Mouse (Mus musculus) stomach, postnatal 0 days (tissue): ENCODE data around the gene Chrna4. TPM values are rescaled to one million over a fixed set of nuclear protein-coding genes. Genes with fewer than 3 reads are reported as not detected.

ENCODE experiments used
- ATAC-seq: fragments of 200-750 bp; cut with Nextera tagmentation; 2 replicates; pipeline ENCODE4 v1.8.0; 2017; ENCODE audit not compliant: low FRiP score, low TSS enrichment
- DNase-seq: peaks from one replicate; pipeline ENCODE4 v3.0.0-alpha.2; 2016; ENCODE audit warnings: low spot score
- H3K27ac ChIP-seq: fragments of 300-500 bp; sonication (generic); replicated peaks from 2 replicates; pipeline ENCODE4 v1.5.1; 2014; ENCODE audit warnings: mild to moderate bottlenecking, control low read depth
- H3K27me3 ChIP-seq: fragments of 300-500 bp; sonication (generic); 2 replicates; pipeline ENCODE4 v1.6.1; 2014; ENCODE audit warnings: low read length; ENCODE audit not compliant: control insufficient read depth, insufficient read depth
- H3K36me3 ChIP-seq: fragments of 300-500 bp; sonication (generic); 2 replicates; pipeline ENCODE4 v1.6.1; 2014; ENCODE audit warnings: low read length, mixed read lengths; ENCODE audit not compliant: control insufficient read depth, insufficient read depth
- H3K4me1 ChIP-seq: fragments of 300-500 bp; sonication (generic); replicated peaks from 2 replicates; pipeline ENCODE4 v1.6.1; 2014; ENCODE audit warnings: antibody characterized with exemption; ENCODE audit not compliant: control insufficient read depth, insufficient read depth
- H3K4me2 ChIP-seq: fragments of 300-500 bp; sonication (generic); replicated peaks from 2 replicates; pipeline ENCODE4 v1.6.1; 2014; ENCODE audit warnings: low read depth, mild to moderate bottlenecking, control low read depth, moderate library complexity
- H3K4me3 ChIP-seq: fragments of 300-500 bp; sonication (generic); 2 replicates; pipeline ENCODE4 v1.5.1; 2014; ENCODE audit warnings: low read depth, low read length, control low read depth
- H3K9ac ChIP-seq: fragments of 300-500 bp; sonication (generic); 2 replicates; pipeline ENCODE4 v1.6.1; 2014; ENCODE audit warnings: mild to moderate bottlenecking, low read length, control low read depth, mixed read lengths
- H3K9me3 ChIP-seq: fragments of 300-500 bp; sonication (generic); 2 replicates; pipeline ENCODE4 v1.6.1; 2016; ENCODE audit warnings: low read length; ENCODE audit not compliant: control insufficient read depth
- CTCF ChIP-seq: IDR thresholded peaks from 2 replicates; pipeline ENCODE4 v1.5.1; 2016; ENCODE audit warnings: antibody characterized with exemption, low read depth, mild to moderate bottlenecking, moderate library complexity
- EP300 ChIP-seq: optimal IDR thresholded peaks from 2 replicates; pipeline ENCODE3; 2016; ENCODE audit warnings: antibody characterized with exemption
- WGBS: fragments of 180-500 bp; shearing (Covaris S2); extraction: QIAGEN DNeasy Blood & Tissue Kit; methylation state at CpG from one replicate; pipeline ENCODE4 v1.1.7; 2014; 5-methylcytosine and 5-hydroxymethylcytosine counted together
- polyA plus RNA-seq: library from polyadenylated mRNA; unstranded; fragments of >200 nt; fragmentation: Nextera tagmentation; extraction: Ambion mirVana; gene quantifications from 2 replicates; pipeline ENCODE4 v1.2.1, GENCODE M21; 2015

Gene Chrna4
- polyA plus RNA-seq, 1 experiment from 2014 or later, result 0.18 TPM

DNA sequence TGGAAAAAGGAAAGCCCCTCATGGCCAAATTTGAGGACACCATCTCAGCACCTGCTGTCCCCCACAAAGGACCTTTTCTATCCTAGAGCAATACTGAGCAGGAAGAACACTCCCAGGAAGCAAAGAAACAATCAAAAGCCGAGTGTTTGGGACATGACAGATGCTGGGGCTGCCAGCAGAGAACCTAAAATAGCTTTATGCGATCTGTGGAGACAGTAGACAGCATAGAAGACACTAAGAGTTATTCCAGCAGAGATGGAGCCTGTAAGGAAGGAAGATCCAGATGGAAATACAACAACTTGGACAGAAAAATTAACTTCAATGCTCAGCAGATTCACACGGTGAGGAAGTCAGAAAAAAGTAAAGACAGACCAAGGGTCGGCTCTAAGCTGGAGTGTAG is 22.5 kb upstream of the Chrna4 start:
- Histone ChIP-seq H3K27me3 (no peaks in the 10 kb centered on the region), H3K9ac (no peak overlapping the region), H3K36me3 (no peaks in the 10 kb centered on the region), H3K4me2 (no peak overlapping the region), H3K27ac (no peak overlapping the region), H3K9me3 (no peaks in the 10 kb centered on the region), H3K4me1 (no peaks in the 10 kb centered on the region), H3K4me3 (no peak overlapping the region)
- DNase-seq (no peak), ATAC-seq (no peak)
- no peak for TF ChIP-seq CTCF
- TF ChIP-seq EP300, result no peak
- 29% methylated on average over 4 of the region's 4 CpGs for WGBS

DNA sequence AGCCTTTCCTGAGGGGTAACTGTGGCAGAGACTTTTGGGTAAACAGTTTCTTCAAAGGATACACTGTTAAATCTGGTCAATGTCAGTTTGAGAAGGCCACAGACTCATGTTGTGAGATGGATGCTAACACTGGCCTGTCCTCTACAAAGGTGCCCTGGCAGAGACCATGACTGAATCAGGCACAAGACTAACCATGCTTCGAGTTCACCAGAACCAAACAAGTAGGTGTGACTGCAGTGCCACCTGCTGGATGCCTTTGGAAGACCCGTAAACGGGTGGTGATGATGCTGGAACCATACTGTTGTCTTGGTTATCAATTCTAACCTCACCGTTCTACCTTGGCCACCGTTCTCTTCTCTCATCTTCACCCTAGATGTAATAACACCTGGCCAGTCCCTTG is 16.8 kb upstream of the Chrna4 start:
- H3K9me3 ChIP-seq, result no peaks in the 10 kb centered on the region
- TF ChIP-seq CTCF, result peak; percentile 97
- TF ChIP-seq EP300, result no peak
- no peaks in the 10 kb centered on the region for H3K4me1 ChIP-seq
- H3K36me3 ChIP-seq, result no peaks in the 10 kb centered on the region
- 11% methylated on average over 5 of the region's 5 CpGs for WGBS
- peak; percentile 60 for ATAC-seq
- H3K4me3 ChIP-seq, result no peak overlapping the region
- H3K4me2 ChIP-seq, result no peak overlapping the region
- no peak overlapping the region for H3K27ac ChIP-seq
- H3K9ac ChIP-seq, result no peak overlapping the region
- peak; percentile 81 for DNase-seq
- H3K27me3 ChIP-seq, result no peaks in the 10 kb centered on the region

DNA sequence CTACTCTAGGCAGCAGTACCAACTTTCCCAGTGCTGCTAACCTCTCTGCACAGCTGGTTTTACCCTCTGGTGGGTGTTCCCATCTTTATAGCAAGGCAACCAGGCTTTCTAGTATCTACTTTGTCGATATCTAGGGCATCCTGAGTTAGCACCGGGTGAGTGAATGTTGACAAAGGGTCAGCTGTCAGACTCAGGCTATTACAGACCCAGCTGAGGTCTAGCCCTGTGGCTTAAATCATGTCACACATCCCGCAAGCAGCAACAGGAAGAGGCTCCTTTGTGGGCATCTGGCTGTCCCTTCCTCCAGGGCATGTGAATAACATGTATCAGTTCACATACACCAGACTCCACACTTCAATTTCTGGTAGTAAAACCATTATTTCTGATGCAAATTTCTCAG is 14.8 kb upstream of the Chrna4 start:
- no peaks in the 10 kb centered on the region for H3K27me3 ChIP-seq
- H3K36me3 ChIP-seq, result no peaks in the 10 kb centered on the region
- no peak for DNase-seq
- H3K27ac ChIP-seq, result no peak overlapping the region
- 33% methylated on average over 3 of the region's 3 CpGs for WGBS
- no peak overlapping the region for H3K4me3 ChIP-seq
- no peak for ATAC-seq
- TF ChIP-seq EP300 (no peak), CTCF (no peak)
- no peak overlapping the region for H3K4me2 ChIP-seq
- H3K9ac ChIP-seq, result no peak overlapping the region
- no peaks in the 10 kb centered on the region for H3K9me3 ChIP-seq
- H3K4me1 ChIP-seq, result no peaks in the 10 kb centered on the region

DNA sequence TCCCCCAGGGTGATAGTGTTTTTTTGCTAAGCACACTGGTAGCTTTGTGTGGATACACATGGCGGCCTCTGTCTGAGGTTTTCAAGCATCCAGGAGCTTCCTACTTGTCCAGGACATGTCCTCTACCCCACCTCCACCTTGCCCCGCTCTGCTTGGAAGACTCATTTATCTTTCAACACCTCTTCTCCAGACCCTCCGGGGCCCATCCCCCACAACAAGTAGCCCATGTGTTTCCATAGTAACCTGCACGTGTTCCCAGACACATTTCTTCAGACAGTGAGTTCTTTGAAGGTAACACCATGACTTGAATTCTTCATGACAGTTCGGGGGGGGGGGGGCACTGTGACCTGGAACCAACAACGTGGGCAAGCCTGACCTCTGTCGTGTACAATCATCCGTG is 14.0 kb upstream of the Chrna4 start:
- Histone ChIP-seq H3K9ac (no peak overlapping the region), H3K4me2 (no peak overlapping the region), H3K4me1 (no peaks in the 10 kb centered on the region), H3K27ac (no peak overlapping the region), H3K36me3 (no peaks in the 10 kb centered on the region), H3K27me3 (no peaks in the 10 kb centered on the region), H3K9me3 (no peaks in the 10 kb centered on the region), H3K4me3 (no peak overlapping the region)
- no peak for DNase-seq
- TF ChIP-seq CTCF (no peak), EP300 (no peak)
- ATAC-seq, result no peak
- WGBS, result 38% methylated on average over 8 of the region's 8 CpGs

DNA sequence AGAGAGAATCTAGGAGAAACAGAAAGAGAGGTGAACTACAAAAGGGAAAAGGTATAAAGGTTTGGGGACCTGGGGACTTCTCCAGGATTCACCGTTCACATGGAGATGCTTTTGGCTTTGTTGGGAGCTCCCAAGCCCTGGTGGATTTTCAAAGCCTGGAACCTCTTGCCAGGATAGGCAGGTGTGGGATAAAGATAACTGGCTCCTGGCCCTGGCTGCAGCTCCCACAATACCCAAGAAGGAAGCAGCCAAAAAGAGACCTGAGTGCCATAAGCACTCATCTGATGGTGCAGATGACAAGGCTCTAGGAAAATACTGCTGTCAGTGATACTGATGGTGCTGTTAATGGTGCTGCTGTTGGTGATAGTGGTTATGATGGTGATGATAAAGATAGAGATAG is 8.8 kb upstream of the Chrna4 start:
- Histone ChIP-seq H3K27ac (no peak overlapping the region), H3K4me1 (no peaks in the 10 kb centered on the region), H3K27me3 (no peaks in the 10 kb centered on the region), H3K9me3 (no peaks in the 10 kb centered on the region), H3K4me3 (no peak overlapping the region), H3K36me3 (no peaks in the 10 kb centered on the region), H3K9ac (no peak overlapping the region), H3K4me2 (no peak overlapping the region)
- no peak for TF ChIP-seq EP300
- no peak for TF ChIP-seq CTCF
- no peak for ATAC-seq
- DNase-seq, result no peak
- 76% methylated on average over 1 of the region's 1 CpGs for WGBS

DNA sequence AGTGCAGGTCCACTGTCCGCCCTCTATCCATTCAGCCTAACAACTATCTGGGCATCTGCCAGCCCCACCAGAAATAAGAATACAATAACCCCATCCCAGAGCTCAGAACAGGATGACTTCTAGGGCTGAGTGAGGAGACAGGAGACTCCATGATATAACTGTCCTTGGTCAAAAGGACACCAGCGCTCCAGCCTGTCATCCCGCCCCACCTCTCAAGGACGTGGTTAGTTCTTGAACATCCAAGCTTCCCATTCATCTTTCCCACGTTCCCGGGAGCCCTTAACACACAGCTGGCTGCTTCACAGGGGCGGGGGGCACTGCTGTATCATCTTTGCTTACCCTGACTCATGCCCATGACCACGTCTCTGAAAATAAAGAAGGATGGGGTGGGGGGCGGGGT is 5.6 kb upstream of the Chrna4 start:
- Histone ChIP-seq H3K4me1 (no peaks in the 10 kb centered on the region), H3K27ac (no peak overlapping the region), H3K36me3 (no peaks in the 10 kb centered on the region), H3K27me3 (no peaks in the 10 kb centered on the region), H3K4me2 (no peak overlapping the region), H3K4me3 (no peak overlapping the region), H3K9ac (no peak overlapping the region), H3K9me3 (no peaks in the 10 kb centered on the region)
- no peak for ATAC-seq
- DNase-seq, result no peak
- WGBS, result 75% methylated on average over 9 of the region's 9 CpGs
- no peak for TF ChIP-seq EP300
- no peak for TF ChIP-seq CTCF
